Mouse (Mus musculus): ENCODE measurements at regions not wholly inside any gene's neighbourhood (a gene's known extent, or its start where the extent isn't known, plus 50 kb on each side); places are given as distances from the start of the nearest gene placed in this dataset.

GRCm38 (mm10) chr2:53850815-53851528, 234.4 kb downstream of the Rprm start:
- no peak overlapping the region for H3K27ac ChIP-seq (ENCODE audit: insufficient read depth, low read length)
- TF ChIP-seq POLR2A (IDR thresholded peaks at IDR 0.05; ENCODE audit: extremely low read depth, insufficient read depth, low read length) (no peak), CTCF (IDR thresholded peaks at IDR 0.05; ENCODE audit: extremely low read depth, insufficient read depth, low read length) (no peak)
- H3K4me1 ChIP-seq (ENCODE audit: control insufficient read depth, insufficient read depth, low read length): no peaks in the 10 kb centered on the region
- H3K4me3 ChIP-seq (ENCODE audit: insufficient read depth, low read length): no peak overlapping the region

All from cortical plate, adult 2 months (tissue).